Mouse (Mus musculus) embryonic fibroblast, embryonic 13.5 days (primary cell): ENCODE measurements around the gene 3830406C13Rik.

Experiments used
- CTCF ChIP-seq: IDR thresholded peaks from 2 replicates; pipeline ENCODE4 v1.5.1; 2011; ENCODE audit warnings: mild to moderate bottlenecking, control low read depth, low read length, moderate library complexity, borderline replicate concordance; ENCODE audit not compliant: insufficient read depth
- POLR2A ChIP-seq: IDR thresholded peaks from 2 replicates; pipeline ENCODE4 v1.6.1; 2011; ENCODE audit warnings: low read depth, mild to moderate bottlenecking, control low read depth, low read length, moderate library complexity

DNA sequence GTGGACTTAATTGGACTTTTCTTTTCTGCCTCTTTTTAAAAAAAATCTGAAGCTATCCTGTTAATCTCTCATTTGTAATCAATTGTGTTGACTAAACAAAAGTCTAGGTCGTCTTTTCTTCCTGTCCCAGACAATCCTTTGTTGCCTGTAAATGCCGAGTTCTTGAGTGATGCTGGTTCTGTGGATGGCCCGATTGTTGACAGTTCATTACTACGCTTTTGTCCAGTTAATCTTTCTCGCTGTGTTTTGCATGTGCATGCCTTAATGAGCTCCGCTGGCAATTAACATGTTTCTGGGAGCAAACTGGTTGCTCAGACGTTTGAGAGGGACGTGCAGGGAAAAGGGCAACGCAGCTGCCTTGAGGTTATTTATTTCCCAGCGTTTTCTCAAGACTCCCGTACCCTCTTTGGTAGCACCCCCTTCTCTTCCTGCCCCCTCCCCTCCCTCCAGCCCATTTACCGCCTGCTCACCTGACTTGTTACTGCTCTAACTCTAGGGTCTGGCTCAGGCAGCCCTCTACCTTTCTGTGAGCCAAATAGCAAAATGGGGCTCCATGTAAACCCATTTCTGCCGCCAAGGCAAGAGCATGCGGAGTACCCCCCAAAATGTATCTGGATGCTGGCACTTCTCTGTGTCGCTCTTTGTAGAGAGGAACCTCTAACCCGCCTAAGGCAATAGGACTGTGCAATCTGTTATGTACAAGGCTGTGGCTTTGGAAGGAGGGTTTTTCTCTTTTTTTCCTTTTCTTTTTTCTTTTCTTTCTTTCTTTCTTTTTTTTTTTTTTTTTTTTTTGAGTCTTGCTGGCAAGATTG lies 54.2 kb downstream of the 3830406C13Rik start:
- TF ChIP-seq CTCF: no peak
- TF ChIP-seq POLR2A: no peak
